Mouse (Mus musculus): ENCODE measurements at regions not wholly inside any gene's neighbourhood (a gene's known extent, or its start where the extent isn't known, plus 50 kb on each side); places are given as distances from the start of the nearest gene placed in this dataset.

GRCm38 (mm10) chr9:116346495-116346894, 171.3 kb upstream of the Tgfbr2 start:
- H3K27ac ChIP-seq (replicated peaks; ENCODE audit: insufficient read depth, low read depth, low read length): no peak overlapping the region
- 91% methylated on average over 7 of the region's 7 CpGs for WGBS
- peaks cover 3% of the 10 kb centered on the region for H3K4me1 ChIP-seq (ENCODE audit: control insufficient read depth, insufficient read depth, low read length)
- H3K27me3 ChIP-seq (ENCODE audit: control insufficient read depth, insufficient read depth, low read length): no peaks in the 10 kb centered on the region
- no peak for DNase-seq (ENCODE audit: extremely low read depth, low read depth, low spot score)
- TF ChIP-seq POLR2A (IDR thresholded peaks at IDR 0.05; ENCODE audit: extremely low read depth, insufficient read depth, low read length) (no peak), CTCF (IDR thresholded peaks at IDR 0.05; ENCODE audit: low read depth, low read length) (no peak)
- H3K4me3 ChIP-seq (ENCODE audit: insufficient read depth, low read depth, low read length): no peak overlapping the region
- H3K36me3 ChIP-seq (ENCODE audit: control insufficient read depth, insufficient read depth, low read length): no peaks in the 10 kb centered on the region
- no peaks in the 10 kb centered on the region for H3K79me2 ChIP-seq (ENCODE audit: control insufficient read depth, insufficient read depth, low read length)
- H3K9ac ChIP-seq (ENCODE audit: low read depth, low read length): no peak overlapping the region

GRCm38 (mm10) chr9:116343086-116343481, 167.9 kb upstream of the Tgfbr2 start:
- WGBS: 94% methylated on average over 3 of the region's 3 CpGs
- Histone ChIP-seq H3K79me2 (ENCODE audit: control insufficient read depth, insufficient read depth, low read length) (no peaks in the 10 kb centered on the region), H3K27ac (replicated peaks; ENCODE audit: insufficient read depth, low read depth, low read length) (no peak overlapping the region), H3K4me1 (ENCODE audit: control insufficient read depth, insufficient read depth, low read length) (no peaks in the 10 kb centered on the region; the same call in 1 of the 2 replicates), H3K36me3 (ENCODE audit: control insufficient read depth, insufficient read depth, low read length) (no peaks in the 10 kb centered on the region), H3K4me3 (ENCODE audit: insufficient read depth, low read depth, low read length) (no peak overlapping the region), H3K9ac (ENCODE audit: low read depth, low read length) (no peak overlapping the region), H3K27me3 (ENCODE audit: control insufficient read depth, insufficient read depth, low read length) (no peaks in the 10 kb centered on the region)
- no peak for TF ChIP-seq POLR2A (IDR thresholded peaks at IDR 0.05; ENCODE audit: extremely low read depth, insufficient read depth, low read length)
- no peak for TF ChIP-seq CTCF (IDR thresholded peaks at IDR 0.05; ENCODE audit: low read depth, low read length)
- no peak for DNase-seq (ENCODE audit: extremely low read depth, low read depth, low spot score)

- no peak for TF ChIP-seq POLR2A (IDR thresholded peaks at IDR 0.05; ENCODE audit: extremely low read depth, insufficient read depth, low read length)
- no peak for TF ChIP-seq CTCF (IDR thresholded peaks at IDR 0.05; ENCODE audit: low read depth, low read length)
- 47% methylated on average over 8 of the region's 8 CpGs for WGBS
- no peak overlapping the region for H3K27ac ChIP-seq (replicated peaks; ENCODE audit: insufficient read depth, low read depth, low read length)
Measured at GRCm38 (mm10) chr9:116342446-116343085, 167.4 kb upstream of the Tgfbr2 start.

GRCm38 (mm10) chr9:116342009-116342408, 166.8 kb upstream of the Tgfbr2 start:
- 75% methylated on average over 4 of the region's 4 CpGs for WGBS
- no peak overlapping the region for H3K4me3 ChIP-seq (ENCODE audit: insufficient read depth, low read depth, low read length)
- no peak for DNase-seq (ENCODE audit: extremely low read depth, low read depth, low spot score)
- no peaks in the 10 kb centered on the region for H3K79me2 ChIP-seq (ENCODE audit: control insufficient read depth, insufficient read depth, low read length)
- no peak overlapping the region for H3K27ac ChIP-seq (replicated peaks; ENCODE audit: insufficient read depth, low read depth, low read length)
- no peak for TF ChIP-seq CTCF (IDR thresholded peaks at IDR 0.05; ENCODE audit: low read depth, low read length)
- no peak for TF ChIP-seq POLR2A (IDR thresholded peaks at IDR 0.05; ENCODE audit: extremely low read depth, insufficient read depth, low read length)
- H3K9ac ChIP-seq (ENCODE audit: low read depth, low read length): no peak overlapping the region
- H3K27me3 ChIP-seq (ENCODE audit: control insufficient read depth, insufficient read depth, low read length): no peaks in the 10 kb centered on the region
- no peaks in the 10 kb centered on the region for H3K36me3 ChIP-seq (ENCODE audit: control insufficient read depth, insufficient read depth, low read length)
- H3K4me1 ChIP-seq (ENCODE audit: control insufficient read depth, insufficient read depth, low read length): peaks cover 7% of the 10 kb centered on the region

More at GRCm38 (mm10) chr9:116342446-116343085, 167.4 kb upstream of the Tgfbr2 start:
- Histone ChIP-seq H3K4me3 (ENCODE audit: insufficient read depth, low read depth, low read length) (no peak overlapping the region), H3K27me3 (ENCODE audit: control insufficient read depth, insufficient read depth, low read length) (no peaks in the 10 kb centered on the region), H3K36me3 (ENCODE audit: control insufficient read depth, insufficient read depth, low read length) (no peaks in the 10 kb centered on the region), H3K79me2 (ENCODE audit: control insufficient read depth, insufficient read depth, low read length) (no peaks in the 10 kb centered on the region), H3K4me1 (ENCODE audit: control insufficient read depth, insufficient read depth, low read length) (peaks cover 4% of the 10 kb centered on the region), H3K9ac (ENCODE audit: low read depth, low read length) (no peak overlapping the region)
- no peak for DNase-seq (ENCODE audit: extremely low read depth, low read depth, low spot score)

GRCm38 (mm10) chr9:116340952-116341351, 165.8 kb upstream of the Tgfbr2 start:
- no peaks in the 10 kb centered on the region for H3K36me3 ChIP-seq (ENCODE audit: control insufficient read depth, insufficient read depth, low read length)
- no peak overlapping the region for H3K27ac ChIP-seq (replicated peaks; ENCODE audit: insufficient read depth, low read depth, low read length)
- TF ChIP-seq POLR2A (IDR thresholded peaks at IDR 0.05; ENCODE audit: extremely low read depth, insufficient read depth, low read length): no peak
- 0 out of 2 replicates have a peak, but pooled peaks have one; percentile 1 for TF ChIP-seq CTCF (IDR thresholded peaks at IDR 0.05; ENCODE audit: low read depth, low read length)
- no peak overlapping the region for H3K4me3 ChIP-seq (ENCODE audit: insufficient read depth, low read depth, low read length)
- peak; percentile 27 for DNase-seq (ENCODE audit: extremely low read depth, low read depth, low spot score)
- H3K9ac ChIP-seq (ENCODE audit: low read depth, low read length): no peak overlapping the region
- no peaks in the 10 kb centered on the region for H3K27me3 ChIP-seq (ENCODE audit: control insufficient read depth, insufficient read depth, low read length)
- H3K79me2 ChIP-seq (ENCODE audit: control insufficient read depth, insufficient read depth, low read length): no peaks in the 10 kb centered on the region
- H3K4me1 ChIP-seq (ENCODE audit: control insufficient read depth, insufficient read depth, low read length): peaks cover 7% of the 10 kb centered on the region

- H3K79me2 ChIP-seq (ENCODE audit: control insufficient read depth, insufficient read depth, low read length): no peaks in the 10 kb centered on the region
- DNase-seq (ENCODE audit: extremely low read depth, low read depth, low spot score): no peak
- H3K4me3 ChIP-seq (ENCODE audit: insufficient read depth, low read depth, low read length): no peak overlapping the region
- H3K9ac ChIP-seq (ENCODE audit: low read depth, low read length): no peak overlapping the region
- WGBS: 99% methylated on average over 5 of the region's 5 CpGs
- H3K27ac ChIP-seq (replicated peaks; ENCODE audit: insufficient read depth, low read depth, low read length): no peak overlapping the region
- TF ChIP-seq CTCF (IDR thresholded peaks at IDR 0.05; ENCODE audit: low read depth, low read length): no peak
- no peak for TF ChIP-seq POLR2A (IDR thresholded peaks at IDR 0.05; ENCODE audit: extremely low read depth, insufficient read depth, low read length)
- H3K36me3 ChIP-seq (ENCODE audit: control insufficient read depth, insufficient read depth, low read length): no peaks in the 10 kb centered on the region
- peaks cover 9% of the 10 kb centered on the region for H3K4me1 ChIP-seq (ENCODE audit: control insufficient read depth, insufficient read depth, low read length)
- H3K27me3 ChIP-seq (ENCODE audit: control insufficient read depth, insufficient read depth, low read length): no peaks in the 10 kb centered on the region
Measured at GRCm38 (mm10) chr9:116338729-116339100, 163.6 kb upstream of the Tgfbr2 start.
